Mouse (Mus musculus) heart, postnatal 25 days (tissue): ENCODE data around the gene Rnf25. TPM values are rescaled to one million over a fixed set of nuclear protein-coding genes. Genes with fewer than 3 reads are reported as not detected.

Experiments
- microRNA-seq: library from miRNA; unstranded; fragments of <30 nt; microRNA quantifications from one replicate; pipeline ENCODE4 v1.2.0, GENCODE M21; 2022
- total RNA-seq, 2 experiments: library from RNA; stranded (reverse); gene quantifications; 2 replicates each; pipeline ENCODE4 v1.2.3; 2021

The Rnf25 gene
- total RNA-seq, 2 experiments from 2014 or later, result 16.7 to 20.4 TPM

Small RNA genes lying within 50 kb of the gene (microRNA-seq; reads per million reads assigned to microRNA genes)
- not detected for gene Gm25035

Other genes starting within 250 kb of the Rnf25 start
- gene Catip, start 239.3 kb downstream of the Rnf25 start, total RNA-seq, result under 1 TPM; 0.18 to 0.28 TPM
- 1 to 10 TPM; 2.5 to 3.2 TPM for gene Slc11a1, start 226.2 kb downstream of the Rnf25 start, total RNA-seq
- gene Ctdsp1, start 209.9 kb downstream of the Rnf25 start, total RNA-seq, result 100 to 1,000 TPM; 123 to 139 TPM
- 1 to 10 TPM in 1 of 2 experiments, under 1 TPM in 1; 0.57 to 1.0 TPM for gene Vil1, start 192.0 kb downstream of the Rnf25 start, total RNA-seq
- 10 to 100 TPM; 12.5 to 14.7 TPM for gene Cnot9, start 95.3 kb downstream of the Rnf25 start, total RNA-seq
- gene Plcd4, start 58.5 kb downstream of the Rnf25 start, total RNA-seq, result not detected
- 1 to 10 TPM; 7.5 to 9.0 TPM for gene Usp37, start 57.1 kb downstream of the Rnf25 start, total RNA-seq
- 10 to 100 TPM; 12.1 to 12.4 TPM for gene Zfp142, start 13.2 kb downstream of the Rnf25 start, total RNA-seq
- 10 to 100 TPM; 34.5 to 36.6 TPM for gene Bcs1l, start 13.1 kb downstream of the Rnf25 start, total RNA-seq
- gene Stk36, start within 50 bp of the Rnf25 start, total RNA-seq, result 1 to 10 TPM in 1 of 2 experiments, under 1 TPM in 1; 0.73 to 1.1 TPM
- gene Ttll4, start 60.3 kb upstream of the Rnf25 start, total RNA-seq, result 10 to 100 TPM; 11.6 to 12.1 TPM
- gene Cyp27a1, start 112.2 kb upstream of the Rnf25 start, total RNA-seq, result 10 to 100 TPM; 11.1 to 11.9 TPM
- 1 to 10 TPM in 1 of 2 experiments, under 1 TPM in 1; 0.96 to 2.7 TPM for gene Prkag3, start 147.8 kb upstream of the Rnf25 start, total RNA-seq
- gene Wnt6, start 170.5 kb upstream of the Rnf25 start, total RNA-seq, result under 1 TPM in 1 of 2 experiments, not detected in 1; 0.20 TPM
- gene Wnt10a, start 190.1 kb upstream of the Rnf25 start, total RNA-seq, result not detected